Mouse (Mus musculus): ENCODE measurements around the gene Olfr935. TPM values are rescaled to one million over a fixed set of nuclear protein-coding genes. Genes with fewer than 3 reads are reported as not detected.

The Olfr935 gene
- not detected in 2 replicates for polyA plus RNA-seq (2012; rRNA removed)

DNA sequence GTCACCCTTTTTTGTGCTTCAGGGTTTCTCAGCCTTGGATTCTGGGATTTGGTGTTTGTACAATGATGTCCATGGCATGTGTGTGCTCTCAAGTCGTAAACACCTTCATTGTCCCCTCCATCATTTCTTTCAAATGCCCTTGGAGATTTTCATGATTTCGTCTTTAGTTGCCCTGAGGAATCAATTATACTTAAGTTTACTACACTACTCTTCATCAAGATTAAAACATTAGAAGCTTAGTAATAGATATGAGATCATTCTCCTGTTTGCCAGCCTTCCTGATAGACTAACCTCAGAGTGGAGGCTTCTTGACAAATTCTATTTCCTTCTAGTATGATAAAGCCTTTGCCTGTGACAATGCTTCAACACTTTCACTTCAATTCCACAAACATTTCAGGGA, at the start of gene Olfr935:
TSS of gene Olfr935 (minus strand) at position 101 of the 400 bp plus-strand sequence.
- TF ChIP-seq POLR2A (IDR thresholded peaks at IDR 0.05; ENCODE audit: borderline replicate concordance, insufficient read depth, low read length): no peak
- TF ChIP-seq CTCF (IDR thresholded peaks at IDR 0.05; ENCODE audit: borderline replicate concordance, insufficient read depth, low read depth, low read length): no peak
- Histone ChIP-seq H3K27me3 (ENCODE audit: control insufficient read depth, insufficient read depth, low read length) (no peaks in the 10 kb centered on the region), H3K27ac (ENCODE audit: insufficient read depth, low read length) (no peak within 1 kb of the TSS), H3K4me1 (ENCODE audit: control insufficient read depth, insufficient read depth, low read length) (no peaks in the 10 kb centered on the region), H3K4me3 (replicated peaks; ENCODE audit: insufficient read depth, low read depth, low read length) (no peak within 1 kb of the TSS)
- no peak for DNase-seq
- 75% methylated on average over 2 of the region's 2 CpGs for WGBS

DNA sequence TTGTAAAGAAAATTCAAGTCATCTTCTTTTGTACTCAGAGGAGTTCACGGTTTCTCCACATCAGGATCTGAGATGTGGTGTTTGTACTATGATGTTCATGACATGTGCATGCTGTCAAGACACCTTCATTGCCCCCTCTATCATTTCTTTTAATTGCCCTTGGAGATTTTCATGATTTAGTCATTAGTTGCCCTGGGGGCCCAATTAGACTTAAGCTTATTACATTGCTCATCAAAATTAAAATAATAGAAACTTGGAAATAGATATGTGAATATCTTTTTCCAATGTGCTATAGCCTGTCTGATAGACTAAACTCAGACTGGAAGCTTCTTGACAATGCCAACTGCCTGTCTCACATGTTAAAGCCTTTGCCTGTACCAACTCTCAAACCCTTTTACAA, 23.8 kb upstream of the Olfr935 start, which contains the start of gene Olfr146:
TSS of gene Olfr146 (minus strand) at position 101 of the 400 bp plus-strand sequence.
- TF ChIP-seq CTCF (IDR thresholded peaks at IDR 0.05; ENCODE audit: borderline replicate concordance, insufficient read depth, low read depth, low read length): no peak
- no peak for TF ChIP-seq POLR2A (IDR thresholded peaks at IDR 0.05; ENCODE audit: borderline replicate concordance, insufficient read depth, low read length)
- WGBS: 70% methylated on average over 1 of the region's 1 CpGs
- H3K4me1 ChIP-seq (ENCODE audit: control insufficient read depth, insufficient read depth, low read length): no peaks in the 10 kb centered on the region
- no peak for DNase-seq
- no peak within 1 kb of the TSS for H3K4me3 ChIP-seq (replicated peaks; ENCODE audit: insufficient read depth, low read depth, low read length)
- no peaks in the 10 kb centered on the region for H3K27me3 ChIP-seq (ENCODE audit: control insufficient read depth, insufficient read depth, low read length)
- H3K27ac ChIP-seq (ENCODE audit: insufficient read depth, low read length): no peak within 1 kb of the TSS

- Histone ChIP-seq H3K27me3 (ENCODE audit: control insufficient read depth, insufficient read depth, low read length) (no peaks in the 10 kb centered on the region), H3K27ac (ENCODE audit: insufficient read depth, low read length) (no peak within 1 kb of the TSS), H3K4me1 (ENCODE audit: control insufficient read depth, insufficient read depth, low read length) (no peaks in the 10 kb centered on the region), H3K4me3 (replicated peaks; ENCODE audit: insufficient read depth, low read depth, low read length) (no peak within 1 kb of the TSS)
- 83% methylated on average over 2 of the region's 2 CpGs for WGBS
- TF ChIP-seq POLR2A (IDR thresholded peaks at IDR 0.05; ENCODE audit: borderline replicate concordance, insufficient read depth, low read length) (no peak), CTCF (IDR thresholded peaks at IDR 0.05; ENCODE audit: borderline replicate concordance, insufficient read depth, low read depth, low read length) (no peak)
- no peak for DNase-seq
These were observed 11.3 kb downstream of the Olfr935 start, which contains the start of gene Olfr934 for GRCm38 (mm10) chr9:38988215-38988614. Gene Olfr934, minus strand, starts transcription at chr9:38988315.

DNA sequence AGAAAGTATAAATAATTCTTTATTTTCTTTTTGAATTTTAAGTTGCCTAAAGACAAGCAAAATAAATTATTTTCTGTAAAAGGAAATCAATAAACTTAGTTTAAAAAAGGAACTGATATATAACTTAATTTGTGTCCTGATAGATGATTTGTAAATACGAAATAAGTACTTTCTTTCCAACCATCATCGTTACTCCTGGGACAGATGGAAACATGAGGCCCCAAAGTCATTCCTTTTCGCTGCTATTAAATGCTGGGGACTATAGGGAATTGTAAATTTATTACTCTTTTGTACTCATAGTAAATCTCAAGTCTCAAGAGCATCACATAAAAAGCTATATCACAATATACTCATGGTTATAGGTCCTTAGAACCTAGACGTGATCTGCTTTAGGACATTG, 27.5 kb downstream of the Olfr935 start, which contains the start of gene Olfr933:
TSS of gene Olfr933 (plus strand) at position 301 of the 400 bp plus-strand sequence.
- H3K4me3 ChIP-seq (replicated peaks; ENCODE audit: insufficient read depth, low read depth, low read length): no peak within 1 kb of the TSS
- H3K27ac ChIP-seq (ENCODE audit: insufficient read depth, low read length): no peak within 1 kb of the TSS
- WGBS: 74% methylated on average over 4 of the region's 4 CpGs
- H3K27me3 ChIP-seq (ENCODE audit: control insufficient read depth, insufficient read depth, low read length): no peaks in the 10 kb centered on the region
- TF ChIP-seq POLR2A (IDR thresholded peaks at IDR 0.05; ENCODE audit: borderline replicate concordance, insufficient read depth, low read length) (no peak), CTCF (IDR thresholded peaks at IDR 0.05; ENCODE audit: borderline replicate concordance, insufficient read depth, low read depth, low read length) (no peak)
- no peak for DNase-seq
- H3K4me1 ChIP-seq (ENCODE audit: control insufficient read depth, insufficient read depth, low read length): no peaks in the 10 kb centered on the region

DNA sequence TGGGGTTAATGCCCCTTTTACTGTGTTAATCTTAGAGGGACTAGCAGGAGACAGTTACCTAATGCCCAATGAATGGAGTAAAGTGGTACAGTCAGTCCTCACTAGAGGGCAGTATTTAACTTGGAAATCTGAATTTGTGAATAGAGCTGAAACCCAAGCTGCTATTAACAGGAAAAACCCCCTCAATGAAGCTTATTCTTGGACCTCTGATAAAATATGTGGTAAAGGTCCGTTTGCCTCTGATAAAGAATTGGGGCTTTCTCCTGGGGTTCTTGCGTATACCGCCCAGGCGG, 45.4 kb downstream of the Olfr935 start:
- 78% methylated on average over 4 of the region's 4 CpGs for WGBS

DNA sequence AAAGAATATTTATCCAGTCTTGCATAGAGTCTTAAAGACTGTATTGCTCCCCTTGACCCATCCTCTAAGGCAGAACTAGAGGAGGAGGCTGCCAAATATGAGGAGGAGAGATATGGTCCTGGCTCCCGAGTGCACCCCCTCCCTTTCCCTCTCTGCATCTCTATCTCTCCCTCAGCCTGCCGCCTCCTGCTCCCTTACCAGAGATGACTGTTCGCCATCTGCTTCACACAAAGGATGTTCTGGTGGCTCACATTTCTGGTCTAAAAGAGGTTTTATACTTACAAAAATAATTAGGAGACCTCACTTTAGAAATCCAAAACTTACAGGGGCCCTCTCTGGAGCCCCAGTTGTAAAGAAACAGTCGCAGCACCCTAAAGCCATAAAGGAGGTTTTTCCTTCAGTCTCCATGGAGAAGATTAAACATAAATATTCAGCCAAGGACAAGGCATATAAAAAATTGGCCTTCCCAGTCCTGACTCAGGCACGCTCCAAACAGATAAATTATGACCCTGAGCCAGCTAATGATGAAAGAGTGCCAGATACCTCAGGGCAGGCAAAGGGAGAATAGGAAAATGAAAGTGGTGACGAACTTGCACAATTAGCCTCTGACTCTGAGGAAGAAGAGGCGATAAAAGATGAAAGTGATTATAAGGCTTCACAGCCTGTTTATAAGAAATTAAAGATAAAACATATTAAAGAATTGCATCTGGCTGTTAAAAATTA, 45.9 kb downstream of the Olfr935 start:
- no peak overlapping the region for H3K27ac ChIP-seq (ENCODE audit: insufficient read depth, low read length)
- no peak overlapping the region for H3K4me3 ChIP-seq (replicated peaks; ENCODE audit: insufficient read depth, low read depth, low read length)
- H3K27me3 ChIP-seq (ENCODE audit: control insufficient read depth, insufficient read depth, low read length): no peaks in the 10 kb centered on the region
- no peaks in the 10 kb centered on the region for H3K4me1 ChIP-seq (ENCODE audit: control insufficient read depth, insufficient read depth, low read length)
- no peak for DNase-seq
- TF ChIP-seq CTCF (IDR thresholded peaks at IDR 0.05; ENCODE audit: borderline replicate concordance, insufficient read depth, low read depth, low read length) (no peak), POLR2A (IDR thresholded peaks at IDR 0.05; ENCODE audit: borderline replicate concordance, insufficient read depth, low read length) (no peak)
- 63% methylated on average over 7 of the region's 7 CpGs for WGBS

More for the DNA sequence above, 45.4 kb downstream of the Olfr935 start:
- H3K4me3 ChIP-seq (replicated peaks; ENCODE audit: insufficient read depth, low read depth, low read length): no peak overlapping the region
- no peaks in the 10 kb centered on the region for H3K4me1 ChIP-seq (ENCODE audit: control insufficient read depth, insufficient read depth, low read length)
- no peak overlapping the region for H3K27ac ChIP-seq (ENCODE audit: insufficient read depth, low read length)
- TF ChIP-seq POLR2A (IDR thresholded peaks at IDR 0.05; ENCODE audit: borderline replicate concordance, insufficient read depth, low read length) (no peak), CTCF (IDR thresholded peaks at IDR 0.05; ENCODE audit: borderline replicate concordance, insufficient read depth, low read depth, low read length) (no peak)
- no peaks in the 10 kb centered on the region for H3K27me3 ChIP-seq (ENCODE audit: control insufficient read depth, insufficient read depth, low read length)
- DNase-seq: no peak

Other genes starting within 250 kb of the Olfr935 start
- gene Olfr920, start 247.4 kb downstream of the Olfr935 start, polyA plus RNA-seq (2012; rRNA removed): 0.20 and 0.24 TPM in 2 replicates
- gene Olfr921, start 226.6 kb downstream of the Olfr935 start, polyA plus RNA-seq (2012; rRNA removed): 0.06 and 0.18 TPM in 2 replicates
- gene Olfr922, start 185.1 kb downstream of the Olfr935 start, polyA plus RNA-seq (2012; rRNA removed): 0.52 and 0.57 TPM in 2 replicates
- 0.30 and 0.39 TPM in 2 replicates for gene Olfr923, start 173.1 kb downstream of the Olfr935 start, polyA plus RNA-seq (2012; rRNA removed)
- 0.05 TPM in 1 of 2 replicates, not detected in the other for gene Olfr924, start 155.2 kb downstream of the Olfr935 start, polyA plus RNA-seq (2012; rRNA removed)
- gene Olfr26, start 144.6 kb downstream of the Olfr935 start, polyA plus RNA-seq (2012; rRNA removed): not detected in 2 replicates
- 0.10 TPM in 1 of 2 replicates, not detected in the other for gene Olfr926, start 122.6 kb downstream of the Olfr935 start, polyA plus RNA-seq (2012; rRNA removed)
- gene Olfr930, start 69.9 kb downstream of the Olfr935 start, polyA plus RNA-seq (2012; rRNA removed): not detected in 2 replicates
- not detected in 2 replicates for gene Olfr933, start 27.4 kb downstream of the Olfr935 start, polyA plus RNA-seq (2012; rRNA removed)
- gene Olfr934, start 11.4 kb downstream of the Olfr935 start, polyA plus RNA-seq (2012; rRNA removed): not detected in 2 replicates
- gene Olfr146, start 23.7 kb upstream of the Olfr935 start, polyA plus RNA-seq (2012; rRNA removed): not detected in 2 replicates
- not detected in 2 replicates for gene Olfr937, start 65.3 kb upstream of the Olfr935 start, polyA plus RNA-seq (2012; rRNA removed)
- not detected in 2 replicates for gene Olfr938, start 79.2 kb upstream of the Olfr935 start, polyA plus RNA-seq (2012; rRNA removed)
- gene Olfr27, start 128.4 kb upstream of the Olfr935 start, polyA plus RNA-seq (2012; rRNA removed): not detected in 2 replicates
- not detected in 2 replicates for gene Olfr943, start 166.6 kb upstream of the Olfr935 start, polyA plus RNA-seq (2012; rRNA removed)
- not detected in 2 replicates for gene Olfr944, start 202.2 kb upstream of the Olfr935 start, polyA plus RNA-seq (2012; rRNA removed)

All from cerebellum, adult 2 months (tissue).